Mouse (Mus musculus) heart, postnatal 0 days (tissue): ENCODE results near the gene Gm10031. TPM values are rescaled to one million over a fixed set of nuclear protein-coding genes. Genes with fewer than 3 reads are reported as not detected.

Experiments used
- ATAC-seq: fragments of 200-750 bp; cut with Nextera tagmentation; 2 replicates; pipeline ENCODE4 v1.8.0; 2017; ENCODE audit warnings: low read depth, moderate number of reproducible peaks, moderate library complexity; ENCODE audit not compliant: insufficient read depth
- DNase-seq: peaks from one replicate; pipeline ENCODE4 v3.0.0-alpha.2; 2016; ENCODE audit warnings: low spot score
- H3K27ac ChIP-seq: fragments of 300-500 bp; sonication (generic); 2 replicates; pipeline ENCODE4 v1.5.1; 2014; ENCODE audit warnings: low read depth, mild to moderate bottlenecking
- H3K27me3 ChIP-seq: fragments of 300-500 bp; sonication (generic); 2 replicates; pipeline ENCODE4 v1.6.1; 2014; ENCODE audit warnings: low read length, mixed read lengths; ENCODE audit not compliant: control insufficient read depth, insufficient read depth
- H3K36me3 ChIP-seq: fragments of 300-500 bp; sonication (generic); replicated peaks from 2 replicates; pipeline ENCODE4 v1.6.1; 2014; ENCODE audit warnings: low read length, mixed read lengths; ENCODE audit not compliant: control insufficient read depth, insufficient read depth
- H3K4me1 ChIP-seq: fragments of 300-500 bp; sonication (generic); 2 replicates; pipeline ENCODE4 v1.6.1; 2014; ENCODE audit warnings: antibody characterized with exemption; ENCODE audit not compliant: control insufficient read depth, insufficient read depth
- H3K4me2 ChIP-seq: fragments of 300-500 bp; sonication (generic); 2 replicates; pipeline ENCODE4 v1.6.1; 2014; ENCODE audit warnings: low read depth, mild to moderate bottlenecking, low read length, moderate library complexity
- H3K4me3 ChIP-seq: fragments of 300-500 bp; sonication (generic); 2 replicates; pipeline ENCODE4 v1.5.1; 2014; ENCODE audit warnings: low read depth, low read length
- H3K9ac ChIP-seq: fragments of 300-500 bp; sonication (generic); replicated peaks from 2 replicates; pipeline ENCODE4 v1.6.1; 2014; ENCODE audit warnings: low read depth, low read length, mixed read lengths
- H3K9me3 ChIP-seq: fragments of 300-500 bp; sonication (generic); replicated peaks from 2 replicates; pipeline ENCODE4 v1.6.1; 2016; ENCODE audit warnings: low read length; ENCODE audit not compliant: control insufficient read depth
- CTCF ChIP-seq: IDR thresholded peaks from 2 replicates; pipeline ENCODE4 v1.5.1; 2016; ENCODE audit warnings: antibody characterized with exemption, control low read depth, low read depth
- EP300 ChIP-seq: IDR thresholded peaks from 2 replicates; pipeline ENCODE4 v1.6.1; 2016; ENCODE audit warnings: antibody characterized with exemption, low read depth
- WGBS: fragments of 180-500 bp; shearing (Covaris S2); extraction: QIAGEN DNeasy Blood & Tissue Kit; methylation state at CpG from one replicate; pipeline ENCODE4 v1.1.7; 2014; 5-methylcytosine and 5-hydroxymethylcytosine counted together
- polyA plus RNA-seq: library from polyadenylated mRNA; unstranded; fragments of >200 nt; fragmentation: Nextera tagmentation; extraction: Ambion mirVana; gene quantifications from 2 replicates; pipeline ENCODE4 v1.2.1, GENCODE M21; 2015
- total RNA-seq: library from RNA; depleted of rRNA; stranded (reverse); fragments of >200 nt; gene quantifications from 2 replicates; pipeline ENCODE4 v1.2.3, GENCODE M21; 2014; ENCODE audit warnings: low replicate concordance; rRNA removed

Gene Gm10031
- total and polyA plus RNA-seq, 2 experiments from 2014 or later, result 0.33 to 13.9 TPM

DNA sequence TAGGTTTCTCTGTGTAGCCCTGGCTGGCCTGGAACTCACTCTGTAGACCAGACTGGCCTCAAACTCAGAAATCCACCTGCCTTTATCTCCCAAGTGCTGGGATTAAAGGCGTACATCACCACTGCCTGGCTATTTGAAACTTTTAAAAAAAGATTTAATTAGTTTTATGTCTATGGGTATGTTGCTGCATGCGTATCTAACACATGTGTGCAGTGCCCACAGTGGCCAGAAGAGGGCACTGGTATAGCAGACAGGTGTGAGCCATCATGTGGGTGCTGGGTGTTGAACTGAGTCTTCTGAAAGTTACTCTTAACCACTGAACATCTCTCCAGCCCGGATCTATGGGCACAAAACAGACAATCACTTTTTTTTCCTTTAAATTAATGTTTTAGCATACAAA is 42.3 kb downstream of the Gm10031 start:
- no peak overlapping the region for H3K4me3 ChIP-seq
- 0 out of 2 replicates have a peak, but pooled peaks cover 4% of the 10 kb centered on the region for H3K4me1 ChIP-seq
- TF ChIP-seq CTCF, result 0 out of 2 replicates have a peak, but pooled peaks have one; percentile 18
- no peak for TF ChIP-seq EP300
- H3K4me2 ChIP-seq, result no peak overlapping the region
- H3K9me3 ChIP-seq, result no peaks in the 10 kb centered on the region
- H3K27me3 ChIP-seq, result no peaks in the 10 kb centered on the region
- no peaks in the 10 kb centered on the region for H3K36me3 ChIP-seq
- no peak overlapping the region for H3K27ac ChIP-seq
- no peak overlapping the region for H3K9ac ChIP-seq
- 95% methylated on average over 3 of the region's 3 CpGs for WGBS
- DNase-seq (no peak), ATAC-seq (no peak)

DNA sequence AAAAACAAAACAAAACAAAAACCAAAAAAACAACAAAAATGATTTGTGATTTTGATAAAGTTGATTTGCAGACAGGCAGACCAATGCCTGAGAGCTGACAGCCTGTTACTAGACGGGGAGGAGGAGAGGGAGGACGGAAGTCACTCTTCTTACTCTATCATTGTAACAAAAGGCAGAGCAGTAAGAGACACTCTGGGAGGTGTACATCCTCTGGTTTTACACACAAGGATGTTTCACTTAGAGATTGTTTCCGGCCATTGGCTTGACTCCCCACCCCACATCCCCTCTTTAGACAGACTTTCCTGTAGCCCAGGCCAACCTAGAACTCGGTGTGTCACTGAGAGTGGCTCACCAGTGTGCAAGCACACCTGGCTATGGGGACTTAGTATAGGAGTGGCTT is 45.8 kb downstream of the Gm10031 start:
- H3K27me3 ChIP-seq, result no peaks in the 10 kb centered on the region
- no peak for DNase-seq
- no peak overlapping the region for H3K9ac ChIP-seq
- WGBS, result 70% methylated on average over 4 of the region's 4 CpGs
- H3K9me3 ChIP-seq, result no peaks in the 10 kb centered on the region
- no peak overlapping the region for H3K27ac ChIP-seq
- no peak for ATAC-seq
- H3K4me1 ChIP-seq, result 0 out of 2 replicates have a peak, but pooled peaks cover 4% of the 10 kb centered on the region
- no peak overlapping the region for H3K4me3 ChIP-seq
- TF ChIP-seq EP300 (no peak), CTCF (no peak)
- H3K4me2 ChIP-seq, result no peak overlapping the region
- H3K36me3 ChIP-seq, result no peaks in the 10 kb centered on the region

DNA sequence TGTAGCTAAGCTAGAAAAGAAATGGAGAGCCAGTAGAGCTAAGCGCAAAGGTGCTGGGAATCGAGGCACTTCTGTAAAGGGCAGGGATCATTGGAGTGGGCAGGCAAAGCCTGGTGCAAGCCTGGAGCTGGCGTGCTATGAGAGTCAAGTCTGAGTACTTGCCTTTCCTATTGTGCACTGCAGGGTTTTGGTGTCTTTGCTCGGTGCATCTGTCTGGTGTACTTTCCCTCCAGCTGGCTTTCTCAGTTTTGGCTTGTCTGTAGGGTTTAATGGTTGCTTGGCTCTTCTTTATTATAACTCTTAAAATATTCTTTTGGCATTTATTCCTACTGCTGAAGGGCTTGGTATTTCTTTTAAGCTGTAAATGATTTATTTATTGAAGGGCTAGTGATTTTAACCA is 49.1 kb downstream of the Gm10031 start:
- Histone ChIP-seq H3K36me3 (no peaks in the 10 kb centered on the region), H3K4me1 (0 out of 2 replicates have a peak, but pooled peaks cover 4% of the 10 kb centered on the region), H3K4me2 (no peak overlapping the region), H3K27ac (no peak overlapping the region), H3K9me3 (no peaks in the 10 kb centered on the region), H3K9ac (no peak overlapping the region), H3K4me3 (no peak overlapping the region), H3K27me3 (no peaks in the 10 kb centered on the region)
- TF ChIP-seq CTCF, result no peak
- WGBS, result 75% methylated on average over 4 of the region's 4 CpGs
- DNase-seq (no peak), ATAC-seq (no peak)

Other genes starting within 250 kb of the Gm10031 start
- 0.31 TPM in 1 of 2 replicates, not detected in the other for gene Tdrd5, start 220.3 kb upstream of the Gm10031 start, total RNA-seq
- gene Tdrd5, start 220.3 kb upstream of the Gm10031 start, polyA plus RNA-seq, result 0.03 TPM in 1 of 2 replicates, not detected in the other
- gene Nphs2, start 213.3 kb upstream of the Gm10031 start, total RNA-seq, result not detected in 2 replicates
- gene Nphs2, start 213.3 kb upstream of the Gm10031 start, polyA plus RNA-seq, result 0.04 TPM in 1 of 2 replicates, not detected in the other
- gene Gm2000, start 158.0 kb upstream of the Gm10031 start, total RNA-seq, result 790 and 865 TPM in 2 replicates
- gene Gm2000, start 158.0 kb upstream of the Gm10031 start, polyA plus RNA-seq, result 405 and 419 TPM in 2 replicates
- not detected in 2 replicates for gene Axdnd1, start 102.9 kb upstream of the Gm10031 start, total RNA-seq
- 0.04 TPM in 1 of 2 replicates, not detected in the other for gene Axdnd1, start 102.9 kb upstream of the Gm10031 start, polyA plus RNA-seq
- gene Soat1, start 49.7 kb upstream of the Gm10031 start, total RNA-seq, result 47.3 and 75.3 TPM in 2 replicates
- gene Soat1, start 49.7 kb upstream of the Gm10031 start, polyA plus RNA-seq, result 8.6 and 12.3 TPM in 2 replicates
- gene Abl2, start 34.8 kb downstream of the Gm10031 start, total RNA-seq, result 11.7 and 12.9 TPM in 2 replicates
- gene Abl2, start 34.8 kb downstream of the Gm10031 start, polyA plus RNA-seq, result 1.7 and 2.0 TPM in 2 replicates
- 6.5 and 59.8 TPM in 2 replicates for gene Tor3a, start 150.3 kb downstream of the Gm10031 start, total RNA-seq
- gene Tor3a, start 150.3 kb downstream of the Gm10031 start, polyA plus RNA-seq, result 7.1 and 7.6 TPM in 2 replicates
- gene Fam20b, start 195.1 kb downstream of the Gm10031 start, total RNA-seq, result 42.9 and 46.7 TPM in 2 replicates
- 17.8 and 20.9 TPM in 2 replicates for gene Fam20b, start 195.1 kb downstream of the Gm10031 start, polyA plus RNA-seq